Mouse (Mus musculus) ES-Bruce4 (cell line): ENCODE measurements around the gene Tas2r138.

Source experiments
- CTCF ChIP-seq: IDR thresholded peaks from one replicate; pipeline ENCODE4 v1.8.1; 2011; ENCODE audit warnings: low read depth, low read length
- EP300 ChIP-seq: IDR thresholded peaks from 2 replicates; pipeline ENCODE4 v1.6.1; 2011; ENCODE audit warnings: low read depth, low read length; ENCODE audit not compliant: insufficient read depth
- POLR2A ChIP-seq: IDR thresholded peaks from one replicate; pipeline ENCODE4 v1.8.1; 2011; ENCODE audit warnings: low read length; ENCODE audit not compliant: insufficient read depth

DNA sequence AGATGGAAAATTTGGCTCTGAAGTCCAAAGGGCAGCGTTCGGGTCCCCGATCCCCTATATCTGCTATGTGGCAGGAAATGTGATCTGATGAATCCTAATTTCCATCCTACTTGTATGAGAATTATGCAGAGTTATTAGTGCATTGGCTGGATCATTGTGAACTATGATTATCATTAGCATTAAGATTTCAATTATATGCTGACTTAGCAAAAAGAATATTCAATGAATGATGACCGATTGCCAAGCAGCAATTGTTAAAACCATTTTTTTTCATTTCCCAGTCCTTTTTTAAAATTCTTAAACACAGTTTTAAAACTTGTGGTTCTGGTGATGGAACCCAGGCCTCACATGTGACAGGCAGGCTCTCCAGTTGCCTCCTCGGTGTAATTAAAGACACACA lies 24.6 kb upstream of the Tas2r138 start:
- TF ChIP-seq POLR2A (no peak), CTCF (no peak), EP300 (no peak)
